Mouse (Mus musculus) retina, adult 2 months (tissue): Measurements from ENCODE around the gene Tas2r122.
"Not testable (repeated sequence)": the region's sequence is repeated elsewhere in the genome, so short reads cannot be mapped to it uniquely, and the experiment has no call there.

ENCODE experiments used
- DNase-seq: peaks from one replicate; pipeline ENCODE4 v3.0.0-alpha.2; 2012; ENCODE audit warnings: low read depth, low spot score

Tas2r122 gene

GRCm38 (mm10) chr6:132711828-132712227, at the start of gene Tas2r122:
Tas2r122 (minus strand) TSS chr6:132711928.
- no peak for DNase-seq

- DNase-seq, result no peak
Measured at GRCm38 (mm10) chr6:132754430-132754829, 42.7 kb upstream of the Tas2r122 start, which contains the start of gene Tas2r124. Tas2r124 (plus strand) TSS chr6:132754730.

DNA sequence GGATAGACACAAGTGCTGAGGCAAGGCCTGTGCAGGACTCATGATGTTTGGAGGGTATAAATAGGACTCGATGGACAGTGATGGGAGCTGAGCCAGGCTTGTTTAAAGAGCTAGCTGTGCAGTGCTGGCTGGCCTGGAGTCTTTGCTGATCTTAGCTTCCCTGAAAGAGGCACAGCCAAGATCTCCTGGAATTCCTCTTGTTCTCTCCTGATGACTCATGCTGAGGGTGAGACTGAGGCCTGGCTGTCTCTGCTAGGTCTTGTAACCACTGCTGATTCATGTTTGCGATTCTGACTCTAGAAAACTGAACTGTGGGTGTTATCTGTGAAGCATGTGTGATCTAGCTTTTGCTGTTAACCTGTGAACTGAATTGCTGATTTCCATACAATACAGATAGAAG, 38.5 kb upstream of the Tas2r122 start:
- no peak for DNase-seq

GRCm38 (mm10) chr6:132737935-132738334, 26.2 kb upstream of the Tas2r122 start, which contains the start of gene Tas2r115:
Tas2r115 (minus strand) TSS chr6:132738035.
- DNase-seq, result no peak

GRCm38 (mm10) chr6:132700907-132701306, 10.8 kb downstream of the Tas2r122 start, which contains the start of gene Tas2r121:
Tas2r121 (minus strand) TSS chr6:132701007.
- DNase-seq, result no peak

DNA sequence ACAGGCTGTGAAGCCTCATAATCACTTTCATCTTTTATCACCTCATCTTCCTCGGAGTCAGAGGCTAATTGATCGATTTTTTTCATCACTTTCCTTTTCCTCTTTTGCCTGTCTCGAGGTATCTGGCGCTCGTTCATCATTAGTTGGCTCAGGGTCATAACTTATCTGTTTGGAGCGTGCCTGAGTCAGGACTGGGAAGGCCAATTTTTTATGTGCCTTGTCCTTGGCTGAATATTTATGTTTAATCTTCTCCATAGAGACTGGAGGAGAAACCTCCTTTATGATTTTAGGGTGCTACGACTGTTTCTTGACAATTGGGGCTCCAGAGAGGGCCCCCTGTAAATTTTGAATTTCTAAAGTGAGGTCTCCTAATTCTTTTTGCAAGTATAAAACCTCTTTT, 20.1 kb downstream of the Tas2r122 start:
- DNase-seq, result not testable (repeated sequence)
